Mouse (Mus musculus): ENCODE data around the gene Aqp3.

DNA sequence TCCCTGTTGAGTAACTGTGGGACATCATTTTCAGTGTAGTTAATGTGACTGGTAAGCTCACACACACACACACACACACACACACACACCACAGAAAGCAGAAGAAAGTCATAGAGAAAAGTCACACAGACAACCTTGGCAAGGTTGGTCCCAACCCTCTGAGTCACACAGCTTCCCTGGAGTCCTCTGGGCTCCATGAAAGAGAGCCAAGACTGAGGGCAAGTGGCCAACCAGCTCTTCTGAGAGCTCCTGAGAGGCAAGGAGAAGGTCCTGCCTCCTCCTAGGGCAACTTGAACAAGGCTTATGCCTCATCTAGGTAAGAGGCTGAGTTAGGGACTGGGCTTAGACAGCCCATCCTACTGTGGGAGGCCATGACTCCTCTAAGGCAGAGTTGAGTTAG, 4.9 kb upstream of the Aqp3 start:
- TF ChIP-seq POLR2AphosphoS2 (IDR thresholded peaks at IDR 0.05; ENCODE audit: low read depth, low read length) (no peak), MEF2A (IDR thresholded peaks at IDR 0.05; ENCODE audit: borderline replicate concordance, low read depth, low read length) (no peak), CTCF (conservative IDR thresholded peaks at IDR 0.05 in 1 of 2, IDR thresholded peaks at IDR 0.05 in 1 of 2; ENCODE audit: low read depth in 2 of 2, low read length in 2 of 2) (no peak), IRF4 (IDR thresholded peaks at IDR 0.05; ENCODE audit: low read depth, low read length) (no peak), POLR2A (IDR thresholded peaks at IDR 0.05; ENCODE audit: low read depth, low read length) (no peak), EP300 (IDR thresholded peaks at IDR 0.05; ENCODE audit: low read length) (no peak)

Data from CH12.LX (cell line).